Mouse (Mus musculus): Measurements from ENCODE around the gene Mcts2. TPM values are rescaled to one million over a fixed set of nuclear protein-coding genes. Genes with fewer than 3 reads are reported as not detected.

Mcts2 gene
- polyA plus RNA-seq, 1 experiment from 2014 or later = 10.2 TPM

DNA sequence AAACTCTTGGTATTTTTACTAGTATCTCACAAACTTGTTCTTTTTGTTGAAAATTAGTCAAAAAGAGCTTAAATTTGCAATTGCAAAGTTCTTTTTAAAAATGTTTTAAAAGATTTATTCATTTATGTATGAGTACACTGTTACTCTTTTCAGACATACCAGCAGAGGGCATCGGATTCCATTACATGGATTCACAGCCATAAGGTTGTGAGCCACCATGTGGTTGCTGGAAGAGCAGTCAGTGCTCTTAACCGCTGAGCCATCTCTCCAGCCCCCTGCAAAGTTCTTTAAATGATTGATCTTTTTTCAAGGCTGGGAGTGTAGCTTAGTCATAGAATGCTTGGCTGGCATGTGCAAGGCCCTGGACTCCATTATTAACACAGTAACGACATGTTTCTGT is 8.5 kb upstream of the Mcts2 start:
- Histone ChIP-seq H3K9me3 (replicated peaks; ENCODE audit: control insufficient read depth, low read length) (no peaks in the 10 kb centered on the region), H3K4me2 (ENCODE audit: low read depth, low read length) (no peak overlapping the region), H3K9ac (ENCODE audit: low read depth, low read length) (no peak overlapping the region), H3K27me3 (ENCODE audit: control insufficient read depth, insufficient read depth, low read depth, low read length) (no peaks in the 10 kb centered on the region), H3K36me3 (ENCODE audit: control insufficient read depth, insufficient read depth) (peaks cover 49% of the 10 kb centered on the region), H3K4me3 (ENCODE audit: low read depth, low read length) (no peak overlapping the region), H3K4me1 (ENCODE audit: control insufficient read depth, low read depth, low read length) (peaks cover 2% of the 10 kb centered on the region), H3K27ac (ENCODE audit: low read length) (no peak overlapping the region)
- 62% methylated on average over 3 of the region's 3 CpGs for WGBS (ENCODE audit: insufficient replicate concordance)
- ATAC-seq (ENCODE audit: low read depth) = no peak

DNA sequence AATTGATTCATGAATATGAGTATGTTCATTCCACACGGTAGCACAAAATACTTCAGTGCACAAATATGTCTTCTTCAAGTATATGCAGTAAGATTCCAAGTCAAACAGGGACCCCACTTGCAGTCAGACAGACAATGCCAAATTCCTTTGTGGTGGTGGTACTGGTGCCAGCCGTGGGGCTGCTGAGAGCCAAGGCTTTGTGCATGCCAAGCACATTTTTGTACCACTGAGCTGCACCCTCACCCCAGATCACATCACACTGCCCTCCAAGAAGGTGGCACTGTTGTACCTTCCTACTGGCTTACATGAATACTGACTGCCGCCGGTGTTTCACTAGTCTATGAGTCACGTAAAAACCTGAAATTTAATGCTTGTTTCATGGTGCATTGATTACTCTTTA is 7.9 kb upstream of the Mcts2 start:
- H3K4me2 ChIP-seq (ENCODE audit: low read depth, low read length) = no peak overlapping the region
- no peaks in the 10 kb centered on the region for H3K9me3 ChIP-seq (replicated peaks; ENCODE audit: control insufficient read depth, low read length)
- peaks cover 2% of the 10 kb centered on the region for H3K4me1 ChIP-seq (ENCODE audit: control insufficient read depth, low read depth, low read length)
- ATAC-seq (ENCODE audit: low read depth) = no peak
- H3K4me3 ChIP-seq (ENCODE audit: low read depth, low read length) = no peak overlapping the region
- H3K36me3 ChIP-seq (ENCODE audit: control insufficient read depth, insufficient read depth) = peaks cover 55% of the 10 kb centered on the region
- whole genome bisulfite sequencing (ENCODE audit: insufficient replicate concordance) = 81% methylated on average over 5 of the region's 5 CpGs
- H3K27ac ChIP-seq (ENCODE audit: low read length) = no peak overlapping the region
- H3K27me3 ChIP-seq (ENCODE audit: control insufficient read depth, insufficient read depth, low read depth, low read length) = no peaks in the 10 kb centered on the region
- H3K9ac ChIP-seq (ENCODE audit: low read depth, low read length) = no peak overlapping the region

DNA sequence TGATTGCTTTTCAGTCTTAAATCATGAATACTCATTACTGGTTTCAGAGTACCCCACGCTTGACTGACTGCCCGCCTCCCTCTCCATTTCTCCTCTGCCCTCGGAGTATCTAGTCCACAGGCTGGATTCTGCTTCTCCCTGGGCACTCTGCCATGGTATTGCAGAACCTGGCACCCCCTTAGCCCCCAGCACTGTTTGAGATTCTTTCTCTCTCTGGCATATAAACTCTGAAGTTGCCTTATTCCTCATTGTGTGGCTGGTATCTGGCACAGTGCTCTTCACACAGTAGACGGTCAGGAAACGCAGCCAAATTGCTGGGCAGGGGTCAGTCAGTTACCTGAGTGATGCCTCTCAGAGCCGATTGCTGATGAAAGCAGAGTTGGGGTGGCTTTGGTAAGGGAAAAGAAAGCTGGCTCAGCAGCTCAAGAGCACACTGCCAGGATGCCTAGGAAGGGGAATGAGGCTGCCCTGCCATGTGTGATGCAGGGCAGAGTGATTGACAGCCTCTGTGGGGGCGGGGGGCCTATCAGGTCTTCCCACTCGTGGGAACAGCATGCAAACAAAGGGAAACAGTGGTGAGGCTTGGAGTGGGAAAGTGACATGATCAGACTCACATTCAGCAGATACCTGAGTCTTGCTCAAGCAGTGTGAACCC is 7.0 kb upstream of the Mcts2 start:
- H3K9me3 ChIP-seq (replicated peaks; ENCODE audit: control insufficient read depth, low read length) = no peaks in the 10 kb centered on the region
- peaks cover 60% of the 10 kb centered on the region for H3K36me3 ChIP-seq (ENCODE audit: control insufficient read depth, insufficient read depth)
- H3K9ac ChIP-seq (ENCODE audit: low read depth, low read length) = no peak overlapping the region
- H3K27ac ChIP-seq (ENCODE audit: low read length) = no peak overlapping the region
- H3K4me1 ChIP-seq (ENCODE audit: control insufficient read depth, low read depth, low read length) = peaks cover 2% of the 10 kb centered on the region
- WGBS (ENCODE audit: insufficient replicate concordance) = 71% methylated on average over 8 of the region's 8 CpGs
- no peak overlapping the region for H3K4me2 ChIP-seq (ENCODE audit: low read depth, low read length)
- no peak overlapping the region for H3K4me3 ChIP-seq (ENCODE audit: low read depth, low read length)
- H3K27me3 ChIP-seq (ENCODE audit: control insufficient read depth, insufficient read depth, low read depth, low read length) = no peaks in the 10 kb centered on the region
- ATAC-seq (ENCODE audit: low read depth) = no peak

DNA sequence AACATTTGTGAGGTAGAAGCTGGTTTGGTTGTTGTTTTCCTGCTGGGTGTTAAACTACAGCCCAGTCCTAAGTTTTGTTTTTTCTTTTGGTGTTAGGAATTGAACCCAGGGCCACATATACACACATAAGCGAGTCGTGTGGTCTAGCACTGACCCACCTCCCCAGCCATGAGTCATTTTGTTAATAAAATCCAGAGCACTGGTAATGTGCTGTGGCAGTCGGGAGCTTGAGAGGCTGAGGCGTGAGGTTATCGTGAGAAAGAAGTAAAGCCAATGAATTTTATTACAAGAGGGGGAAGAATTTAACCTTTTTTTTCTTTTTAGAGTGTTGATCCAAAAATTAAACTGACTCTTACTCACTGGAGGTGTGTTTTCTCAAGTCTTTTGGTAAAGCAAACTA is 3.7 kb upstream of the Mcts2 start:
- Histone ChIP-seq H3K36me3 (ENCODE audit: control insufficient read depth, insufficient read depth) (peaks cover 66% of the 10 kb centered on the region), H3K4me1 (ENCODE audit: control insufficient read depth, low read depth, low read length) (peaks cover 3% of the 10 kb centered on the region; the same call in 1 of the 2 replicates), H3K27me3 (ENCODE audit: control insufficient read depth, insufficient read depth, low read depth, low read length) (no peaks in the 10 kb centered on the region), H3K9ac (ENCODE audit: low read depth, low read length) (no peak overlapping the region), H3K9me3 (replicated peaks; ENCODE audit: control insufficient read depth, low read length) (no peaks in the 10 kb centered on the region), H3K27ac (ENCODE audit: low read length) (no peak overlapping the region), H3K4me2 (ENCODE audit: low read depth, low read length) (no peak overlapping the region), H3K4me3 (ENCODE audit: low read depth, low read length) (no peak overlapping the region)
- 81% methylated on average over 5 of the region's 5 CpGs for WGBS (ENCODE audit: insufficient replicate concordance)
- ATAC-seq (ENCODE audit: low read depth) = no peak

DNA sequence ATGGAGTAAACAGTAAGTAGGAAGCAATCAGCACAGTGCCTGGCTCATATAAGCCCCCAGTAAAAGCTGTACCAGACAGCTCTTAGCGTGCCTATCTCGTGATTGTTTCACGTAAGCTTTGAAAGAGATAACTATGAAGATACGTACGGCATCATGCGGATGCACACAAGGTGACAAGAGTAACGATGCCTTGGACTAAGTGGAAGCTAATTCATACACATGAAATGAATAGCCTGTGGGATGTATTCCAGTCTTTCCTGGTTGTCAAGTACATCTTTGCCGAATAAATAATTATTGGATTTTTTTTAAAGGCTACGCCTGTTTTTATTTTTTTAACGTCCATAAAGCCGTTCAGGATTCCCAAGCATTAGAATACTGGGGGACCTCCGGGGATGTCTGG is 436 bp upstream of the Mcts2 start:
- Histone ChIP-seq H3K9ac (ENCODE audit: low read depth, low read length) (peak overlapping the region; percentile 33), H3K4me1 (ENCODE audit: control insufficient read depth, low read depth, low read length) (peaks cover 3% of the 10 kb centered on the region; the same call in 1 of the 2 replicates), H3K27ac (ENCODE audit: low read length) (0 out of 2 replicates have a peak overlapping the region, but pooled peaks have one; percentile 21), H3K4me2 (ENCODE audit: low read depth, low read length) (peak overlapping the region; percentile 65), H3K27me3 (ENCODE audit: control insufficient read depth, insufficient read depth, low read depth, low read length) (no peaks in the 10 kb centered on the region), H3K4me3 (ENCODE audit: low read depth, low read length) (peak overlapping the region; percentile 70), H3K36me3 (ENCODE audit: control insufficient read depth, insufficient read depth) (peaks cover 56% of the 10 kb centered on the region), H3K9me3 (replicated peaks; ENCODE audit: control insufficient read depth, low read length) (no peaks in the 10 kb centered on the region)
- WGBS (ENCODE audit: insufficient replicate concordance) = 51% methylated on average over 12 of the region's 12 CpGs
- ATAC-seq (ENCODE audit: low read depth) = no peak

DNA sequence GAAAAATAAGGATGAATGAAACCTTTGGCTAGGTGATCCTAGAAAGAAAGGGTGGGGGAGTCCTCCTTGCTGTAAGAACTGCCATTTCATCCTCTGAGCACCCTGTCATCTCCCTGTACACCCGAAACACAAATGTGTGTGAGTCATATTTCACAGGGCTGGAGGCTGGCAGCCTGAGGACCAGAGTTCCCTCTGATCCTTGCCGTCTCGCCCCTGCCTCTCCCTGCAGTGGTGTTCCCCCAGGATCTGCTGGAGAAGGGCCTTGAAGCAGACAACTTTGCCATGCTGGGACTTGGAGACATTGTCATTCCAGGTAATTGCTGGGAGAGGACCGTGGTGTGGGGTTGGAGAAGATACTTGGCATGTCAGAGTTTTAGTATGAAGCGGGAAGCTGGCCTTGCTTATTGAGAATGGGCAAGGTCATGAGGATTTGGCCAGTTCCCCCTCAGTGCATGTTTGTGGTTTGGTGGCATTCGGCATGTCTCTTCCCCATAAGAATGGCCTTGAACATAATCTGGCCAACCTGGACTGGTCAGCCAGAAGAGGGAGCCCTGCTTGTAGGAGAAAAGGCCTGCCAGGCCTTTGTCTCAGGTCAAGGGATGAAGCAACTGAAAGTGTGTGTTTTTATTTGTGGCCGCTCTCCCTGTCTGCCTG is 4.9 kb downstream of the Mcts2 start:
- no peak for ATAC-seq (ENCODE audit: low read depth)
- Histone ChIP-seq H3K36me3 (ENCODE audit: control insufficient read depth, insufficient read depth) (peaks cover 21% of the 10 kb centered on the region), H3K9ac (ENCODE audit: low read depth, low read length) (no peak overlapping the region), H3K27ac (ENCODE audit: low read length) (no peak overlapping the region), H3K4me3 (ENCODE audit: low read depth, low read length) (no peak overlapping the region), H3K27me3 (ENCODE audit: control insufficient read depth, insufficient read depth, low read depth, low read length) (no peaks in the 10 kb centered on the region), H3K9me3 (replicated peaks; ENCODE audit: control insufficient read depth, low read length) (no peaks in the 10 kb centered on the region), H3K4me1 (ENCODE audit: control insufficient read depth, low read depth, low read length) (peaks cover 3% of the 10 kb centered on the region), H3K4me2 (ENCODE audit: low read depth, low read length) (no peak overlapping the region)
- 70% methylated on average over 7 of the region's 7 CpGs for WGBS (ENCODE audit: insufficient replicate concordance)

DNA sequence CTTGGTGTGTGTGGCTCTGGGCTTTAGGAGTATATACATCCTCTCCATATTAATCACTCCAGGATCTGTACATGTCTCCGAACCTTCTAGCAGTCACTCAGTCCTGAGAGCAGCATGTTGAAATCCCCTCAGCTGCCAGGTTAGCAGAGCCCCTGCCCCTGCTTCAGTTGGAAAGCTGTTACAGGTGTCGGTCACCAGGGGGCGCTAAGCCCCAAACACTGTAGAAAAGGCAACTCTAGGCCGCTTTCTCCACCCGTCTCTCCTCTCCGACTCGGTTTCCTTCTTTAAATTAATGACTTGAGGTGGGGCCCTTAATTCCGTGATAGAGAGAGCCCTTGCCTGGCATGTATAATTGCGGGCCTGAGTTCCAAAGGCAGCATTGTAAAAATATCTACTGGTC is 6.4 kb downstream of the Mcts2 start:
- H3K27ac ChIP-seq (ENCODE audit: low read length) = no peak overlapping the region
- no peaks in the 10 kb centered on the region for H3K9me3 ChIP-seq (replicated peaks; ENCODE audit: control insufficient read depth, low read length)
- H3K4me2 ChIP-seq (ENCODE audit: low read depth, low read length) = peak overlapping the region; percentile 27; the same call in 1 of the 2 replicates
- no peak overlapping the region for H3K4me3 ChIP-seq (ENCODE audit: low read depth, low read length)
- peaks cover 15% of the 10 kb centered on the region; the same call in 1 of the 2 replicates for H3K36me3 ChIP-seq (ENCODE audit: control insufficient read depth, insufficient read depth)
- H3K9ac ChIP-seq (ENCODE audit: low read depth, low read length) = no peak overlapping the region
- no peaks in the 10 kb centered on the region; the same call in 1 of the 2 replicates for H3K4me1 ChIP-seq (ENCODE audit: control insufficient read depth, low read depth, low read length)
- 12% methylated on average over 9 of the region's 9 CpGs for WGBS (ENCODE audit: insufficient replicate concordance)
- ATAC-seq (ENCODE audit: low read depth) = no peak
- H3K27me3 ChIP-seq (ENCODE audit: control insufficient read depth, insufficient read depth, low read depth, low read length) = no peaks in the 10 kb centered on the region

DNA sequence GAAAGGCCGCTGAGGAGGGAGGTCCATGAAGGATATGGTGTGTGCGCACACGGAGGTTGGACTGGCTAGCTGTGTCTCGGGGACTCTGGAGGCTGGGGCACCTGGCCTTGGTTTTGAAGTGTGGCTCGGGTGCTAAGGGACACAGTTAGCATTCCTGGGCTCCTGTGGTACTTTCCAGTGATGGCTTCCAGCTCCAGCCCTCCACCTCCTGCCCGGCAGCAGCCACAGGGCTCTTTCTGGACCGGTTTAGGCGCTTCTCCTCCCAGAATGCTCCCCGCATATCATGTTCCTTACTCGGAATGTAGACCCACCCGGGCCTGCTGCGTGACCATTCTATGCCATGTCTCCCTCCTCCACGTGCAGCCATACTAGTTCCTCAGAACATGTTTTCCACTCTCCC is 6.9 kb downstream of the Mcts2 start:
- H3K4me1 ChIP-seq (ENCODE audit: control insufficient read depth, low read depth, low read length) = no peaks in the 10 kb centered on the region; the same call in 1 of the 2 replicates
- ATAC-seq (ENCODE audit: low read depth) = no peak
- H3K9me3 ChIP-seq (replicated peaks; ENCODE audit: control insufficient read depth, low read length) = no peaks in the 10 kb centered on the region
- WGBS (ENCODE audit: insufficient replicate concordance) = 84% methylated on average over 13 of the region's 13 CpGs
- peak overlapping the region; percentile 27; the same call in 1 of the 2 replicates for H3K4me2 ChIP-seq (ENCODE audit: low read depth, low read length)
- no peaks in the 10 kb centered on the region for H3K27me3 ChIP-seq (ENCODE audit: control insufficient read depth, insufficient read depth, low read depth, low read length)
- no peak overlapping the region for H3K9ac ChIP-seq (ENCODE audit: low read depth, low read length)
- peaks cover 14% of the 10 kb centered on the region; the same call in 1 of the 2 replicates for H3K36me3 ChIP-seq (ENCODE audit: control insufficient read depth, insufficient read depth)
- no peak overlapping the region for H3K27ac ChIP-seq (ENCODE audit: low read length)
- no peak overlapping the region for H3K4me3 ChIP-seq (ENCODE audit: low read depth, low read length)

DNA sequence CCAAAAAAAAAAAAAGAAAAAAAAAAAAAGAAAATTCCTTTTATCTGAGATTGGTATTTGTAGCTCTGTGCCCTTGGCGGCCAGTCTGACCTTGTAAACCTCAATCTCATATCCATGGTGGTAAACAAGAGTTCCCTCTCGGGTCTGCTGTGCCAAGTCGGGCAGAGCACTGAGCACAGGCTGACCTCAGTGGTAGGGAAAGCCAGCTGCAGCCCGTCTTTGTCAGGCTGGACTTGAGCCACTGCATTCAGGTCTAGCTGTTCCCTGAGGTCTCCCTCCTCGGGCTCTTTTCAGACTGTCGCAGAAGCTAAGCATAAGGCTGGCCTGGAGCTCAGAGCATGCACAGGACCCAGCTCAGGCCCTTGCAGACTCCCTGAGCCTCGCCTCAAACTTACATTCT is 7.9 kb downstream of the Mcts2 start:
- H3K4me1 ChIP-seq (ENCODE audit: control insufficient read depth, low read depth, low read length) = no peaks in the 10 kb centered on the region; the same call in 1 of the 2 replicates
- no peak overlapping the region for H3K27ac ChIP-seq (ENCODE audit: low read length)
- peaks cover 7% of the 10 kb centered on the region; the same call in 1 of the 2 replicates for H3K36me3 ChIP-seq (ENCODE audit: control insufficient read depth, insufficient read depth)
- H3K4me3 ChIP-seq (ENCODE audit: low read depth, low read length) = no peak overlapping the region
- H3K4me2 ChIP-seq (ENCODE audit: low read depth, low read length) = no peak overlapping the region
- no peaks in the 10 kb centered on the region for H3K9me3 ChIP-seq (replicated peaks; ENCODE audit: control insufficient read depth, low read length)
- no peak for ATAC-seq (ENCODE audit: low read depth)
- no peaks in the 10 kb centered on the region for H3K27me3 ChIP-seq (ENCODE audit: control insufficient read depth, insufficient read depth, low read depth, low read length)
- 72% methylated on average over 7 of the region's 7 CpGs for WGBS (ENCODE audit: insufficient replicate concordance)
- H3K9ac ChIP-seq (ENCODE audit: low read depth, low read length) = no peak overlapping the region

Measured in liver, embryonic 16.5 days (tissue).